Mouse (Mus musculus) mouse embryonic stem cell (cell line): ENCODE data around the gene Tchp.

Source experiments
- in situ Hi-C, 2 experiments: fragments of 300-500 bp; cut with MboI; formaldehyde crosslinking; loops; 1 replicate in 1 of 2; 3 replicates in 1 of 2; pipeline ENCODE4 v1.14.3; 2019 to 2020; ENCODE audit warnings: low sequenced_read_pairs in 2 of 2, low pct_unique_long_range_greater_than_20kb in 1 of 2, mixed read lengths in 1 of 2; ENCODE audit not compliant: unreplicated experiment in 1 of 2

Tchp gene

GRCm38 (mm10) chr5:114730129-114730528 is 22.6 kb downstream of the Tchp start:
- in situ Hi-C loops, result no loop called here

DNA sequence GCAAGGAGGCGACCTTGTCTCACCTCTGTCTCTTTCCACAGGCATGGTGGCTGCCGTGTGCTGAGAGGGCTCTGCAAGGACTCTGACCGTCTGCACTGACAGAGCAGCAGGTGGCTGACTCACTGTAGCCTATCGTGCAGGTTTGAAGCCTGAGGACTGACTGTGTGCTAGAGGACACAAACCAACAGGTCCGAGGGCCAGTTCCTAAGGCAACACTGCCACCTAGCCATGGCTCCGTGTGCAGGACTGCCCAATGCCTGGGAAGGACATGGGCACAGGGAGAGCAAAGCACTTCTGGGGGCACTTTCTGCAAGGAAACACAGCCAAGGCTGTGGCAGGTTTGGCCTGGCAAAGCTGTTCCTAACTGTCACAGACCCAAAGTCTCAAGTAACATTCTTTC is 23.9 kb downstream of the Tchp start:
- in situ Hi-C loops, result no loop called here

DNA sequence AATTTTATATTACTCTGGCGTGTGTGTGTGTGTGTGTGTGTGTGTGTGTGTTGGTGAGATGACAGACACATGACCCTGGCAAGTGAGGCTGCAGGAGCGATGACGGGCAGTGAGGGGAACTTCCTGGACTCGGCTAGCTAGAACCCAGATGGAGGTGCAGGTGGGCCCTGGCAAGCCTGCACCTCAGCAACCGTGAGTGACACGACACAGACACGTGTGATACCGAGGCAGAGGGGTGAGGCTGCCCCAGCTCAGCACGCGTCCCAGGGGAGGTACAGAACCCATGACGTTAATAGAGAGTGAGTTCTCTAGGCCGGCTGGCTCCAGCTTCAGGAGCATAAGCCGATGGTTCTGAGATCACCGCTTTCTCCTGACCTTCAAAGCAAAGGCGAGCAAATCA is 24.4 kb downstream of the Tchp start:
- in situ Hi-C loops, result no loop called here

DNA sequence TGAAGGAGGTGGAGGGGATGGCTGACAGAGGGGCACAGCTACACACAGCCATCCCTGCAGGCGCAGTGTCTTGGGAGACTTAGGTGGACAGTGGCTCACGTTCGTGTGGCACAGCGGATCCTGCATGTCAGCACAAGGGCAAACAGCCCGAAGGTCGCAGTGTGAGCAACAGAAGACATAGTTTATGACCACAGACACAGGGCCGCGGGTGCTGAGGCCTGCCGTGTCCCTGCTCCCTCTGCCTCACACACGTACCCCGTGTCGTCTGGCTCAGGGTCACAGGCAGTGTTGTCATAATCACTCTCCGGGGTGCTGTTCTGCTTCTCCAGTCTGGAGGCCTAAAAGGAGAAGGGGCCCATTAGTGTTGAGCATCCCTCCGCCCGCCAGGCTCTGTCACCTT is 26.0 kb downstream of the Tchp start:
- in situ Hi-C loops, result no loop called here

GRCm38 (mm10) chr5:114737090-114737887 is 29.7 kb downstream of the Tchp start:
- in situ Hi-C loops, result no loop called here

DNA sequence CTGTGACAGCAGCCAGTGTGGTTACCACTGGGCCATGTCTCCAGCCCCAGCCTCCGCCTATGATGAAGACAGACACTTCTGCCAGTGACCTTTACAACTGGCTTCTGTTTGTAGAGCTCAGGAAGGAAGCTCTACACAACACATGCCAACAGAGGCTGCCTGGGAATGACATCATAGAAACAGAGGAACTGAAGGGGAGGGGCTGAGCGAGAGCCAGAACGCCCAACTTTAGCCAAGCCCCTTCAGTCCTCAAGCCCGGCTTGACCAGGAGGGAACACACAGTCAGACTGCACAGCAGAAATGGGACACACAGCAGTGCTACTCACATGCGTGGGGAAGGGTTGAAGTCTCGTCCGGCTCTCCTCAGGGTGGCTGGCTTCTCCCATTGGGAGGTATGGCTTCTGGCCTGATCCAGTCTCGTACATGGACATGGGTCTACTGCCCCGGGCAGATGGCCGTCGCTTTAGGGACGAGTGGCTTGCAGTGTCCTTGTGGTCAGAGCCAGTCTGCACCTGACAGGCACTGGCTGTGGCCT is 31.2 kb downstream of the Tchp start:
- in situ Hi-C loops, result no loop called here

DNA sequence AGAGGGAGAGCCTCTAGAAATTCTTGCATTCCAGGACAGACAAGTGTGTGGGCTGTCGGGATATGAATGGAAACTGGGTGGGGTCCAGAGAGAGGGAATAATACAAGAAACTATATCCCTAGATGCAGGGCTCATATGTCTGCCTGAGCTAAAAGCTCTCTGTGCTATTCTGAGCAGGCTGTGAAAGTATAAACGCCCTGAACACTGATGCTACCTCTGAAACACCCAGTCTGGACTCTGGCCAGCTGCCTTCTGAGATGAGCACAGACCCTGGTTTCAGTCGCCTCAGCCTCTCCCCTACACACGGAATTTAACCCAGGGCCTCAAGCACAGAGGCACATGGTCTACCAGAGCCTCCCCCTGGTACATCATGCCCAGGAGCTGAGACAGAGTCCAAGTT is 33.0 kb downstream of the Tchp start:
- in situ Hi-C loops, result no loop called here

GRCm38 (mm10) chr5:114742572-114742971 is 35.0 kb downstream of the Tchp start:
- in situ Hi-C loops, result no loop called here

DNA sequence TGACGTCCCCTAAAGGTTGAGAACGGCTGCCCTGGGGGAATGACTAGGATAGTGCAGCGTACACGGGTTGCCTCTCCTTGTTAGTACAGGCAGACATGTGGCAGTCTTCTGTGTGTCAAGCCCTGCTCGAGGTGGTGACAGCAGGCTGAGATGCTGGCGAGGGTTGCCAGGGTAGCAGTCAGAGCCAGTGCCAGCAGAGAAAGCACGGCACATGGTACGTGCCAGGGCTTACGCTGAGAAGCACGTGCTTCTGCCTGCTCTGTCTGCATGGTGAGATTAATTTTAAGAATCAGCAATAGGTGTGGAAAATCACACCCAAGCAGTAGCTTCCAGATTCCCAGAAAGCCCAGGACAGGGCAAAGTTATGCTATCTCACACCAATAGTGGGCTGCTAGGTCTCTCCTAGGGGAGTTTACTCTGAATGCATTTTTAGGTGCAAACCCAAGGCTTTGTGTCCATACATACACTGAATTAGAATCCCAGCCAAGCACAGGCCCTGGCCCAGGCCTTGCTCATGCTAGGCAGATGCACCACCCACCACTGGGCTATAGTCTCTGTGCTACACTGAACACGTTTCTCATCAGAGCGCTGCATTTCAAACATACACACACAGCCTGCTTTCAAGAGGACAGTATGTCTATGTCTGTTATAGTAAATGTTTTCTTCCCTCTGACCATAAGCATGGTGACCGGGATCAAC is 35.6 kb downstream of the Tchp start:
- in situ Hi-C loops, result no loop called here

GRCm38 (mm10) chr5:114743697-114744090 is 36.1 kb downstream of the Tchp start:
- in situ Hi-C loops, result no loop called here

- in situ Hi-C loops, result no loop called here
Observed at GRCm38 (mm10) chr5:114745581-114745980, 38.0 kb downstream of the Tchp start.

DNA sequence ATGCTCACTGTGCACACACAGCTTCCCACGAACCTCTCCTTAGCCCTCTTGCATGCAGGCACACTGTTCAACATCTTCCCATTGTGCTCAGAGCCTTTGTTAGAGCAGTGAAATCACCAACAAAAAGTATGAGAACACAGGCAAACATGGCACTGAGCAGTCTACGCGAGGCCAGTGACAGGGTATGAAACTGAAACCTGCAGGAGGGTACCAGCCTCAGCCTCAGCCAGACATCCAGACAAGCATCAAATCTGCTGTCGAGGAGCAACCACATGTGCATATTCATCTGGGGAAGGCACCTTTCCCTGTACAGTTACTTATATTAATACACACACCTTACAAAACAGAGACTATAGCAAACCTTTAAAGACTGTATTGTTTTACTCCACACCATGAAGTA is 39.3 kb downstream of the Tchp start:
- in situ Hi-C loops, result no loop called here

DNA sequence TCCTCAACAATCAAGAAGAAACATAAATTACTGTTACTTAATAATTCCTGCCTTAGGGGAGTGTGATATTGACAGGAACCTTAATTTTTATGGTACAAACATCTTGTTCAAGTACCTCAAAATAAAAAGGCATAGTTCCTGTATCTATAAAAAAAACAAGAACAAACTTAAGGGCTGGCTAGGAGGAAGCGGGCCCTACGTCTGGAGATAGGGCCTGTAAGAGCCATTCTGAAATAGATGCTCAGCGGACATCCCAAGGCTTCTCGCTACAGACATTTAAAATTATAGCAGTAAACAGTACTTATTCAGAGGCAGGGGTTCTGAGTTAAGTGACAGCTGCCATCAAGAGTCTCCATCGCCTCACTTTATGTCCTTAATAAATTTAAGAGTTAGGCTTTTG is 40.0 kb downstream of the Tchp start:
- in situ Hi-C loops, result no loop called here

DNA sequence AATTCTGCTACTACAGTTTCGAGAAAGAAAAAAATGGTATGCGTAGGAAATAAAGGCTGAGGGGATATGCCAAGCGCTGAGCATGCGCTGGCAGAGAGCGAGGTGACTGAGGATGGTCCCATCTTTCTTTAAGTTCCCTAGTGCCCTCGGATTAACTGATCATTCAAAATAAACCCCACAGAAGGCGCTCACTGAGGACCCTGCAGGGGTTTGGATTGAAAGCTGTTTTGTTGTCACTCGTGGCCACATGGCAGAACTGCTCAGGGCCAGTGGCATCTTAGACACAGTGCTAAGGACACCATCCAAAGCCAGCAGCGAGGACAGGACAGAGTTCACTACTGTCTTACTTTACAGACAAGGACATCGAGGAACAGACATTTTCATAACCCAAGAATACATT is 42.8 kb downstream of the Tchp start:
- in situ Hi-C loops, result no loop called here

DNA sequence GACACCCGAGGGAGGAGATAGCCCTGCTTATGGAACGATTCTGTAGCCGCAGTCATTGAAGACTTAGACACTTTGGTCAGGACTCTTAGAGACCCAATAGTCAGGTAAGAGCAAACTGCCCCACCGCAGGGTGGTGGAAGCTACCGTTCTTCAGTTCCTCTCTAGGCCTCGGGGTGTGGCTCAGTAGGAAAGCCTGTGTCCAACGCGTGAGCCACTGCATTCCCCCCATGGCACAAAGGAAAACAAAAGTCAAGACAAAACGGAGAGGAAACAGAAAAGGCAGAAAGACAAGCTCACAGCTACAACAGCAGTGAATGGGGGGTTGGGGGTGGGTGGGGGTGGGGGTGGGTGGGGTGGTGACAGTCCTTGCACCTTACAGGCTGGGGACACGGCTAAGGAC is 44.8 kb downstream of the Tchp start:
- in situ Hi-C loops, result no loop called here

GRCm38 (mm10) chr5:114753384-114753783 is 45.8 kb downstream of the Tchp start:
- in situ Hi-C loops, result no loop called here

DNA sequence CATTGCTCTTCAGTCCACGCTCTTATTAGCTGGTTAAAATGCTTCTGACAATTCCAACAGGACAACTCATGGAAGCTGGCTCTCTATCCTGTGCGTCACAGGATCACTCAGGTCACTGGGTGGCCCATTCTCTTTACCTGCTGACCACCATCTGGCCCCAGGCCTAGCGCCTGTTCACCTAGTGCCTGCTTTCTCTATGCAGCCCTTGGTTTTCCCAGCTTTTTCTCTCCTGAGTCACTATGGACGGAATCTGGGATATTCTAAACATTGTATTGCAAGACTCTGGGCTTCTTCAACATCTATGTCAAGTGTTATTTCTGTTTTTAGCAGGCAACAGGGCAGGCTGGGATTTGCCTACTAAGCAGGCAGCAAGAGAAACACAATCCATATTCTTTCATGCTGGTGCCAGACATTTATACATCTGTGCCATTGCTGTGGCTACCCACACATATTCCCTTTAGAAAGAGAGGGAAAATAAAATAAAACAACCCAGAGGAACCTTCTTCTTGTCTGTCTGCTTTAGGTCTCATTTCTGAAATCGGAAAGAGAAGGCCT is 52.1 kb downstream of the Tchp start:
- in situ Hi-C loops, result no loop called here

DNA sequence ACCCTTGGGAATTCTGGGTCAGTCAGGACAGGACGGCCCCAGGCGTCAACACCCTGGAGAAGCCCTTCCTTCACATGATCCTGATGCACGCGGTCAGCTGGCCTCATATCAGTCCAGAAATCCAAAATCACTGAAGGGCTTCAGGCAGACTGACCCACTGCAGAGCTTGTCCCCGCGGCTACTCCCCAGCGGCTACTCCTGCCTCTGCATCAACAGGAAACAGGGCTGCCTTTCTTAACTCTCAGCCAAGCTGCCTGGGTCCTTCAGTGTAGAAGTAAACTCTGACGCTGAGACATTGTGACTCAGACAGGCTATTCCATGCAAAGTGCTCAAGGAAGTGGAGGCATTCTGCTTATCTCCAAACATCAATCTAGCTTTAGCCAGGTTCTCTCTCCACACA is 54.4 kb downstream of the Tchp start:
- in situ Hi-C loops, result no loop called here

DNA sequence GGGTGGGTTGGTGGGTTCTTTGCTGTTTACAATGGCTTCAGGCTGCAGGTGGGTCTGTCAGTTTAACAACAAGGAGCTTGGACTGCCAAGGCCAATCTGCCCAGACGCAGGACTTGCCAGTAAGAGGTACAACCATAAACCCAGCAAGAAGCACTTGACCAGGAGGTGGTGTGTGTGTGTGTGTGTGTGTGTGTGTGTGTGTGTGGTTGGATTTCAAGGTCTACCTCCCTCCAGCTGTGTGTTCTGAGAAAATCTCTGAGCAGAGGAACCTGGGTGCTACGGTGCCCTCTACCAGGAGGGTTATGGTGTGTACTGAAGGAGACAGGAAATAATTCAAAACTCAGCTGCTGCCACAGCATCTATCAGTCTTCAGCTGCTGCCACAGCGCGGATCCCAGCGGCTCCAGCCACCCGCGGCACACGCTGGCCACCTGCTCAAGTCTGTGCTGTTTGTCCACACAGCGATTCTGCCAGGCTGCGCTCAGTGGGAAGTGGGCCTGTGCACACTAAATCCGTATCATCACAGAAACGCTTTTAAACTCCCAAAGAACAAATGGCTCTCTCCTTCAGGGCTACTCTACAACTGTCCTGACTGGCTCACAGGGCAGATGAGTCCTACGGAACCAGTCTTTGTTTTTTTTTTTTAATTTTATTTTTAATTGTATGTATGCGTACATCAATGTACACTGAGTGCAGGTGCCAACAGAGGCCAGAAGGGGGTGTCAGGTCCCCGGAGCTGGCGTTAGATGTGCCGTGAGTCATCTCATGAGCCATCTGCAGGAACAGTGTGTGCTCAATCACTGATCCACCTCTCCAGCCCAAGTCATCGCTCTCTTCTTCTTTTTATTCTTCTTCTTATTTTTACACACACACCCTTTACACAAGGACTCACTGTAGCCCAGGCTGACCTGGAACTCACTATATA is 57.5 kb downstream of the Tchp start:
- in situ Hi-C loops, result no loop called here
